Mouse (Mus musculus) liver, adult 2 months (tissue): ENCODE data around the gene Mtor. TPM values are rescaled to one million over a fixed set of nuclear protein-coding genes. Genes with fewer than 3 reads are reported as not detected.

Experiments
- DNase-seq: peaks from one replicate; pipeline ENCODE4 v3.0.0-alpha.2; 2011; ENCODE audit warnings: low read depth, low spot score; ENCODE audit errors: extremely low read depth
- H3K27ac ChIP-seq: fragments of 200-500 bp; replicated peaks from 2 replicates; pipeline ENCODE4 v1.5.1; 2012; ENCODE audit warnings: low read depth, mild to moderate bottlenecking, control low read depth, inconsistent platforms, low read length; ENCODE audit not compliant: insufficient read depth
- H3K27me3 ChIP-seq: fragments of 200-500 bp; 2 replicates; pipeline ENCODE4 v1.6.1; 2012; ENCODE audit warnings: mild to moderate bottlenecking, moderate library complexity, low read length, inconsistent platforms; ENCODE audit not compliant: control insufficient read depth, insufficient read depth
- H3K36me3 ChIP-seq: fragments of 200-500 bp; 2 replicates; pipeline ENCODE4 v1.6.1; 2012; ENCODE audit warnings: low read length, inconsistent platforms; ENCODE audit not compliant: control insufficient read depth, insufficient read depth
- H3K4me1 ChIP-seq: fragments of 200-500 bp; 2 replicates; pipeline ENCODE4 v1.6.1; 2011; ENCODE audit warnings: low read length; ENCODE audit not compliant: control insufficient read depth, insufficient read depth
- H3K4me3 ChIP-seq: fragments of 200-500 bp; 2 replicates; pipeline ENCODE4 v1.5.1; 2011; ENCODE audit warnings: low read depth, mild to moderate bottlenecking, control low read depth, low read length, moderate library complexity; ENCODE audit not compliant: insufficient read depth
- H3K79me2 ChIP-seq: fragments of 200-500 bp; 2 replicates; pipeline ENCODE4 v1.6.1; 2012; ENCODE audit warnings: inconsistent platforms, mild to moderate bottlenecking, low read length, moderate library complexity; ENCODE audit not compliant: control insufficient read depth, insufficient read depth
- H3K9ac ChIP-seq: fragments of 200-500 bp; 2 replicates; pipeline ENCODE4 v1.6.1; 2012; ENCODE audit warnings: low read depth, mild to moderate bottlenecking, control low read depth, inconsistent platforms, low read length
- CTCF ChIP-seq: fragments of 200-500 bp; IDR thresholded peaks from 2 replicates; pipeline ENCODE4 v1.5.1; 2011; ENCODE audit warnings: low read depth, low read length, control low read depth
- POLR2A ChIP-seq: fragments of 200-500 bp; IDR thresholded peaks from 2 replicates; pipeline ENCODE4 v1.6.1; 2011; ENCODE audit warnings: low read length, control low read depth; ENCODE audit not compliant: insufficient read depth; ENCODE audit errors: extremely low read depth
- WGBS: fragments of 180-500 bp; shearing (Covaris S2); methylation state at CpG from one replicate; pipeline ENCODE4 v1.1.7; 2018; 5-methylcytosine and 5-hydroxymethylcytosine counted together
- polyA plus RNA-seq: library from polyadenylated mRNA; depleted of rRNA; stranded (reverse); fragments of >200 nt; gene quantifications from 2 replicates; pipeline ENCODE4 v1.2.3, GENCODE M21; 2012
- total RNA-seq: library from RNA; depleted of rRNA; stranded (reverse); fragments of >200 nt; gene quantifications from 2 replicates; pipeline ENCODE4 v1.2.3, GENCODE M21; 2014

The Mtor gene
- total and polyA plus RNA-seq, 2 experiments, result 11.7 to 18.5 TPM

- DNase-seq, result no peak
- 89% methylated on average over 4 of the region's 4 CpGs for WGBS
- no peak overlapping the region for H3K4me3 ChIP-seq
- no peak overlapping the region for H3K9ac ChIP-seq
- H3K27ac ChIP-seq, result no peak overlapping the region
- H3K27me3 ChIP-seq, result no peaks in the 10 kb centered on the region
- peaks cover 3% of the 10 kb centered on the region for H3K4me1 ChIP-seq
- TF ChIP-seq CTCF (no peak), POLR2A (no peak)
- H3K79me2 ChIP-seq, result no peaks in the 10 kb centered on the region
- H3K36me3 ChIP-seq, result no peaks in the 10 kb centered on the region
Measured at GRCm38 (mm10) chr4:148434554-148434953, 13.9 kb upstream of the Mtor start.

GRCm38 (mm10) chr4:148435106-148435505 lies 13.3 kb upstream of the Mtor start:
- H3K27me3 ChIP-seq, result no peaks in the 10 kb centered on the region
- 95% methylated on average over 3 of the region's 3 CpGs for whole genome bisulfite sequencing
- H3K4me3 ChIP-seq, result no peak overlapping the region
- H3K79me2 ChIP-seq, result no peaks in the 10 kb centered on the region
- no peak overlapping the region for H3K9ac ChIP-seq
- no peak for DNase-seq
- no peaks in the 10 kb centered on the region for H3K36me3 ChIP-seq
- peaks cover 3% of the 10 kb centered on the region for H3K4me1 ChIP-seq
- no peak for TF ChIP-seq CTCF
- TF ChIP-seq POLR2A, result no peak
- H3K27ac ChIP-seq, result no peak overlapping the region

- no peak overlapping the region for H3K9ac ChIP-seq
- TF ChIP-seq CTCF (no peak), POLR2A (no peak)
- H3K27ac ChIP-seq, result no peak overlapping the region
- DNase-seq, result no peak
- H3K27me3 ChIP-seq, result no peaks in the 10 kb centered on the region
- H3K4me3 ChIP-seq, result no peak overlapping the region
- WGBS, result 80% methylated on average over 6 of the region's 6 CpGs
- H3K4me1 ChIP-seq, result peaks cover 3% of the 10 kb centered on the region
- no peaks in the 10 kb centered on the region for H3K79me2 ChIP-seq
- H3K36me3 ChIP-seq, result no peaks in the 10 kb centered on the region
Measured at GRCm38 (mm10) chr4:148435657-148436330, 12.6 kb upstream of the Mtor start.

GRCm38 (mm10) chr4:148441931-148442330 lies 6.5 kb upstream of the Mtor start:
- no peak for TF ChIP-seq CTCF
- TF ChIP-seq POLR2A, result no peak
- no peaks in the 10 kb centered on the region for H3K36me3 ChIP-seq
- H3K4me1 ChIP-seq, result peaks cover 12% of the 10 kb centered on the region
- DNase-seq, result peak; percentile 48
- H3K27ac ChIP-seq, result no peak overlapping the region
- 40% methylated on average over 5 of the region's 5 CpGs for WGBS
- H3K9ac ChIP-seq, result no peak overlapping the region
- no peak overlapping the region for H3K4me3 ChIP-seq
- no peaks in the 10 kb centered on the region for H3K27me3 ChIP-seq
- H3K79me2 ChIP-seq, result peaks cover 2% of the 10 kb centered on the region; the same call in 1 of the 2 replicates

- Histone ChIP-seq H3K4me1 (peaks cover 12% of the 10 kb centered on the region), H3K36me3 (no peaks in the 10 kb centered on the region), H3K9ac (no peak overlapping the region), H3K79me2 (peaks cover 2% of the 10 kb centered on the region; the same call in 1 of the 2 replicates), H3K27ac (no peak overlapping the region), H3K4me3 (no peak overlapping the region), H3K27me3 (no peaks in the 10 kb centered on the region)
- 80% methylated on average over 7 of the region's 7 CpGs for WGBS
- TF ChIP-seq POLR2A, result no peak
- no peak for TF ChIP-seq CTCF
- DNase-seq, result no peak
Measured at GRCm38 (mm10) chr4:148442598-148442997, 5.8 kb upstream of the Mtor start.
